Mouse (Mus musculus): Measurements from ENCODE around the gene Scn1b. TPM values are rescaled to one million over a fixed set of nuclear protein-coding genes. Genes with fewer than 3 reads are reported as not detected.

The Scn1b gene
- polyA plus RNA-seq, 1 experiment, result 0.17 TPM

- TF ChIP-seq GATA1 (IDR thresholded peaks at IDR 0.05; ENCODE audit: low read length), result no peak
Measured at GRCm38 (mm10) chr7:31070324-31070723, 56.5 kb downstream of the Scn1b start.

- TF ChIP-seq GATA1 (IDR thresholded peaks at IDR 0.05; ENCODE audit: low read length), result no peak
Measured at GRCm38 (mm10) chr7:31069491-31069890, 57.3 kb downstream of the Scn1b start.

GRCm38 (mm10) chr7:31067836-31068235 is 59.0 kb downstream of the Scn1b start:
- no peak for TF ChIP-seq GATA1 (IDR thresholded peaks at IDR 0.05; ENCODE audit: low read length)

Other genes with a start within 250 kb of the Scn1b start
- not detected in 2 replicates for gene Cd22, start 246.7 kb downstream of the Scn1b start, polyA plus RNA-seq (2012)
- not detected in 2 replicates for gene Mag, start 212.1 kb downstream of the Scn1b start, polyA plus RNA-seq (2012)
- gene Hamp2, start 202.3 kb downstream of the Scn1b start, polyA plus RNA-seq (2012), result not detected in 2 replicates
- not detected in 2 replicates for gene Hamp, start 183.0 kb downstream of the Scn1b start, polyA plus RNA-seq (2012)
- gene Usf2, start 170.2 kb downstream of the Scn1b start, polyA plus RNA-seq (2012), result 162 and 181 TPM in 2 replicates
- gene Lsr, start 153.5 kb downstream of the Scn1b start, polyA plus RNA-seq (2012), result not detected in 2 replicates
- gene Fam187b, start 153.2 kb downstream of the Scn1b start, polyA plus RNA-seq (2012), result not detected in 2 replicates
- 0.09 and 0.35 TPM in 2 replicates for gene Fxyd5, start 84.5 kb downstream of the Scn1b start, polyA plus RNA-seq (2012)
- gene Fxyd7, start 75.5 kb downstream of the Scn1b start, polyA plus RNA-seq (2012), result not detected in 2 replicates
- gene Fxyd1, start 69.8 kb downstream of the Scn1b start, polyA plus RNA-seq (2012), result not detected in 2 replicates
- not detected in 2 replicates for gene Lgi4, start 67.7 kb downstream of the Scn1b start, polyA plus RNA-seq (2012)
- not detected in 2 replicates for gene Fxyd3, start 50.3 kb downstream of the Scn1b start, polyA plus RNA-seq (2012)
- 0.16 and 0.21 TPM in 2 replicates for gene Hpn, start 11.7 kb downstream of the Scn1b start, polyA plus RNA-seq (2012)
- 89.7 and 102 TPM in 2 replicates for gene Gramd1a, start 28.9 kb upstream of the Scn1b start, polyA plus RNA-seq (2012)
- not detected in 2 replicates for gene Scgb2b2, start 163.5 kb upstream of the Scn1b start, polyA plus RNA-seq (2012)
- gene Scgb1b2, start 164.8 kb upstream of the Scn1b start, polyA plus RNA-seq (2012), result not detected in 2 replicates
- gene Scgb2b3, start 235.1 kb upstream of the Scn1b start, polyA plus RNA-seq (2012), result not detected in 2 replicates
- not detected in 2 replicates for gene Scgb1b3, start 248.6 kb upstream of the Scn1b start, polyA plus RNA-seq (2012)